Mouse (Mus musculus) erythroblast, adult 5-6 weeks (primary cell): ENCODE measurements around the gene Sarm1. TPM values are rescaled to one million over a fixed set of nuclear protein-coding genes. Genes with fewer than 3 reads are reported as not detected.
A peak's percentile ranks its signal among the peaks of the same experiment; 100 is the strongest.

Experiments
- ATAC-seq: replicated peaks from 2 replicates; pipeline ENCODE4 v1.8.0; 2016; ENCODE audit warnings: moderate number of reproducible peaks, mild to moderate bottlenecking, moderate TSS enrichment, inconsistent platforms; ENCODE audit not compliant: poor library complexity, low FRiP score, severe bottlenecking
- total RNA-seq, 2 experiments: library from RNA; stranded (forward) in 1 of 2; stranded (reverse) in 1 of 2; fragments of 150-400 nt in 1 of 2; fragments of 200-764, 138-1000 nt in 1 of 2; gene quantifications; 2 replicates each; pipeline versions ENCODE4 v1.2.3 to v1.2.4; 2015 to 2017; ENCODE audit warnings: low replicate concordance in 2 of 2

The Sarm1 gene
- total RNA-seq, 2 experiments from 2014 or later, result not detected

GRCm38 (mm10) chr11:78513106-78513790, 15.7 kb upstream of the Sarm1 start:
- ATAC-seq, result no peak

- ATAC-seq, result peak; percentile 92
These were observed 14.7 kb upstream of the Sarm1 start, which contains the start of the genes Tmem199 and Poldip2 for GRCm38 (mm10) chr11:78512025-78512957. Gene Tmem199, minus strand, starts transcription at chr11:78512172. Gene Poldip2, plus strand, starts transcription at chr11:78512193.

DNA sequence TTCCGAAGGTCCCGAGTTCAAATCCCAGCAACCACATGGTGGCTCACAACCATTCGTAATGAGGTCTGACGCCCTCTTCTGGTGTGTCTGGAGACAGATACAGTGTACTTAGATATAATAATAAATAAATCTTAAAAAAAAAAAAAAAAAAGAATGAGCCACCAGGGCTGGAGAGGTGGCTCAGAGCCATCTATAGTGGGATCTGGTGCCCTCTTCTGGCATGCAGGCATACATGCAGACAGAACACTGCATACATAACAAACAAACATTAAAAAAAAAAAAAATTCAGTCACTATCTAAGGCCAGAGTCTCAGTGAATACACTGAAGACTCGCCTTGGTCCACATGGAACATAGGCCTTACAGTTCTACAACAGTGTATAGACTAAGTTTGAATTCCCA, 11.6 kb upstream of the Sarm1 start:
- no peak for ATAC-seq

DNA sequence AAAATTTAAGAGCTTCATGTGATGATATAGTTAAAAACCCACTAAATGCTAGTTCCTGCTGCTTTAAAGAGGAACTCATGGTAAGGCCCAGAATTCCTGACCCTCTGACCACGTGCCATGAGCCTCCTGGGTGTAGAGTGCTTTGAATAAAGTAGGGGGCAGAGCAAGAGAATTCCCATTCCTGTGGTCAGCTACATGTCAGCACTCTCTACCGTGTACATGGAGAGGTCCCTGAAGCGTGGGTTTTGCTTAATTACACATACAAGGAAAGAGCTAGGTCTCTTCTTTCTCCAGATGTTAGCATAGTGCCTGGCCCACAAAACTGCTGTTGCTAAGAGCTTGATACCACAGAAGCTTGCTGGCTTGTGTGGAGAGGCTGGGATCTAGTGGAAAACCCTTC, 7.9 kb upstream of the Sarm1 start:
- ATAC-seq, result no peak

DNA sequence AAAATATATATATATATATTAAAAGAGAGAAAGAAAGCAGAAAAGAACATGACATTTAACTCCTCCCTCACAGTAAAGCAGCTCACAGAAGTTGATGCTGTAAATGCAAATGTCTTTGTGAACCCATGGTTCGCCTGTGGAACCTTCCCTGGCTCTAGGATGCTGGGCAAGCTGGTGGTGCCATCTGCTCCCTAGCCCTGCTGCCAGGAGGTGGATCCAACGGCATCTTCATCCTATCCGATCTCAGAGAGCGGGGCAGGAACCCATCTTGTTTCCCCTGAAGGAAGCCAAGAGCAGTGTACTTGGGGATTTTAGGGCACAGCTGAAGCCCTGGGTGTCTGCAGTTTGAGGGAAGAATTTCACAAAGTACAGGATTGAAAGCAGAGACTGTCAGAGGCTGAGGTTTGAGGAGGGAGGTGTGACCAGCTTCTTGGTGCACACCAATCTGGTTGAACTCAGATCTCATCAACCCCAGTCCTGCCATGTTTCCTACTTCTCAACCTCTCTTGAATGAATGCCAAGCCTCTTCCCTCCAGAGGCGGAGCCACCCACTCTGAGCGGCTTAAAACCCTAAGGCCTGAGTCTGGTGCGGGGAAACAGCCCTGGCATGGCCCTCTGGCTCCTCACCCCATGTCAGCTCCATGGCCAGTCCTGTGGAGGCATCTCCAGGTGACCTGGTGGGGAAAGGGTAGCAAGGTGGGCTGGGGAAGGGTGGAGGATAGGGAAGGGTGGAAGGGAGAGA, 5.5 kb upstream of the Sarm1 start, which contains the start of gene Sebox:
Gene Sebox (plus strand): TSS at position 539 of the 742 bp plus-strand sequence.
- no peak for ATAC-seq

- no peak for ATAC-seq
These were observed 4.0 kb upstream of the Sarm1 start for GRCm38 (mm10) chr11:78501529-78501928.

DNA sequence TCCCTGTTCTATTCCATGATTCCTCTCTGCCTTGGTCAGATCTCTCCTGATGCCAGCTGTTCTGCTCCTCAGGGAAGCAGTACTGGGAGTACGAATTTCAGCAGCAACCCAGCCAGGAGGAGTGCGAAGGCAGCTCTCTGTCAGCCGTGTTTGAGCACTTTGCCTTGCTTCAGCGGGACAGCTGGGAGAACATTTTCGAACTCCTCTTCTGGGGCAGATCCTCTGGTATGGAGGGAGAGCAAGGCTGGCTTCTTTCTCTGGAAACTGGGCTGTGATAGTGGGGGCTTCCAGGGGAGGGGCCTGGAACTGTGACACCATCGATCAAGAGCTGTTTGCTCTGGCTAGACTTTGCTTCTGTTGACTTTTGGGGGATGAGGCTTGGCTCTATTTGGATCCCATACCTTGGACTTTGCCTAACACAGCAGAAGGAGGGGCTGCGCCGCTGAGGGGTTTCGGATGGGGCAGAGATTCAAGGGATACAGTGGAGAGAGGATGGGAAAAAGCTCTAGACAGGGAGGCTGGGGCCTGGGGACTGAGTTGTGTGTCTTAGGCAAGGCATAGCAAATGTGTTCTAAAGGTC, 3.2 kb upstream of the Sarm1 start:
- no peak for ATAC-seq

DNA sequence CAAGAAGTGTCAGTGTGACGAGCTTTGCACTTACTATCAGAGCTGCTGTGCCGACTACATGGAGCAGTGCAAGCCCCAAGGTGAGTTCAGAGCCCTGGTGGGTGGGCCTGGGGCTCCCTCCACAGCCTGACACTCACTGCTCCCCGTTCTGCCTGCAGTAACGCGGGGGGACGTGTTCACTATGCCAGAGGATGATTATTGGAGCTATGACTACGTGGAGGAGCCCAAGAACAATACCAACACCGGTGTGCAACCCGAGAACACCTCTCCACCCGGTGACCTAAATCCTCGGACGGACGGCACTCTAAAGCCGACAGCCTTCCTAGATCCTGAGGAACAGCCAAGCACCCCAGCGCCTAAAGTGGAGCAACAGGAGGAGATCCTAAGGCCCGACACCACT, 2.0 kb upstream of the Sarm1 start:
- no peak for ATAC-seq

DNA sequence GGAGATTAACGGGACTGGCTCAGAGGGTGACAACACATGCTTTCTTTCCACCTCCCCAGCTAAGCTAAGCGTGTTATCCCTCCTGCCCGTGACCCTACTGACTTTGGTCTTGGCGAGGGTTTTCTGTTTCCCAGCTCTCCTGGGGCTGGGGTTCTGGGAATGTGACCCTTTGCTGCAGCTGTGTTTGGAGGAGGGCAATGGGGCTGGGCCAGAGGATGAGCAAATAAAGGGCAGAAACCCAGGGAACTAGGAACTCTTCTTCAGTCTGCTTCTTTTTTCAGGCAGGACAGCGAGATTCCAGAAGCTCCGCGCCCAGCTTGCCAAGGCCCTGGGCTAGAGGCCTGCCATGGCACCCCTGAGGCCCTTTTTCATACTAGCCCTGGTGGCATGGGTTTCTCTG, 1.4 kb upstream of the Sarm1 start, which contains the start of gene Vtn:
Gene Vtn (plus strand): TSS at position 88 of the 400 bp plus-strand sequence.
- ATAC-seq, result no peak

GRCm38 (mm10) chr11:78497071-78497541, 448 bp downstream of the Sarm1 start:
- no peak for ATAC-seq

- no peak for ATAC-seq
These were observed 1.6 kb downstream of the Sarm1 start for GRCm38 (mm10) chr11:78495904-78496303.

GRCm38 (mm10) chr11:78490781-78491241, 6.7 kb downstream of the Sarm1 start:
- no peak for ATAC-seq

GRCm38 (mm10) chr11:78488168-78488567, 9.4 kb downstream of the Sarm1 start:
- ATAC-seq, result 0 out of 2 replicates have a peak, but pooled peaks have one; percentile 53

DNA sequence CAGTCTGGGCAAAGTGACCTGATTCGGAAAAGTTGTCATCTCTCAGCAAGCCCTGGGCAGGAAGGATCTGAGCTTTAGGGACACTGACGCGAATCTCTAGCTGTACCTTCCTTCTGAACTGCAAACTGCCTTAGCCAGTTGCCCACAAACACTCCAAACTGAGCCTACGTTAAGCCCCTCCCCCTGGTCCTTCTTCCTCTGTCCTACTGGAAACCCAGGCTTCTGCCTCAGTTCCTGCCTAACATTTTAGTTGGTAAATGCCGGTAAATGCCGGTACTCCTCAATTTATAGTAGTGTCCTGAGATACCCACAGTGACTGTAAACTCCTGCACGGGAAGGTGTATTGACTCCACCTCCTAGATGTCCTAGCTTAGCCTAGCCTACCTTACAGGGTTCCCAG, 13.9 kb downstream of the Sarm1 start:
- ATAC-seq, result no peak

DNA sequence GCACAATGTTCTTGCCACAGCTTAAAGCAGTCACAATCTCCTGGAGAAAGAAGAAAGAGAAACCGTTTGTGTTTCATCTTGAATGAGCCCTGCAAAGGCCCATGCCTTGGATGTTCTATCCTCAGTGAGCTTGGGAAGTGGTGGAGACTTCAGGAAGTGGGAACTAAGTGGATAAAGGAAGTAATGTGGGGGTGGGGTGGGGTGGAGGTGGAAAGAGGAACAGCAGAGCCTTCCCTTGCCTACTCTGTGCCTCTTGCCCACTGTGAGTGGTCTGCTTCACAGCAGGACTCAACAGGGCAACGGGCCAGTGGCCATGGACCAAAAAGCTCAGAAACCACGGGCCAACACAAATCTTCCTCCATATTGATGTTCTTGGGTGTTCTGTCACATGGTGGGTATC, 22.3 kb downstream of the Sarm1 start:
- ATAC-seq, result no peak

GRCm38 (mm10) chr11:78471326-78472103, 26.0 kb downstream of the Sarm1 start:
- no peak for ATAC-seq

DNA sequence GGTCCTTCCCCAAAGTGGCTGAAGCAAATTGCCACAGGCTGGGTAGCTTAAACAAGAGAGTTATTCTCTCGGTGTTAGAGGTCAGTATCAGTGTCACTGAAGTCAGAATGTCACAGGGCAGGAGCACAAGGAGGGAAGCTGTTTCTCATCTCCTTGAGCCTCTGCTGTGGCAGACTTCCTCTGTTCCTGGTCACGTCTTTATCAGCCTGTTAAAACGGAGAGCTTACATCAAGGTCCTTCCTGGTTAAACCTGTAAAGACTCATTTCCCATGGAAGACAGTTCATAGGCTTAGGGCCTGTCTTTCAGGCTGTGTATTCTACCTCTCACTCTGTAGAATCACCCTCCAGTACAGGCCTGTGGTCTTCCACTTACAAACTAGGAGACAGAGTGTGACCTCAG, 29.6 kb downstream of the Sarm1 start:
- ATAC-seq, result no peak

DNA sequence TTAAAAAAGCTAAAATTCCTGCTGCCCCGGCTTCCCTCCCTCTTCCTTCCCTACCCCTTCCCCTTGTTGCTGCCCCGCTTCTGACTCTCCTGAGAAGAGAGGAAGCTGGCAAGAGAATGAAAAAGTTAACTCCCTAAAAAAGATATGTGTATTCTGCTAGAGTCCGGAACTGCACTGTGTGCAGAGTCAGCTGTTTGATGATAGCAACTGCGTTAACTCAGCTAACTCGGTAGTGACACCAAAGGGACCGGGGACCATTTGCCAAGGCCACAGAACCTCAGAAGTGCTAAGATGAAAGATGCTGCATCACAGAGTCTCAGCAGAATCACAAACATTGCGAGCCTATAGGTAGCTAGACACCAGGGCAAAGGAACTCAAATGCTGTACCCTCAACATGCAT, 30.0 kb downstream of the Sarm1 start:
- no peak for ATAC-seq
